Comparison of ENCODE assay signal across 8 mouse cellular contexts in the genomic region with DNA sequence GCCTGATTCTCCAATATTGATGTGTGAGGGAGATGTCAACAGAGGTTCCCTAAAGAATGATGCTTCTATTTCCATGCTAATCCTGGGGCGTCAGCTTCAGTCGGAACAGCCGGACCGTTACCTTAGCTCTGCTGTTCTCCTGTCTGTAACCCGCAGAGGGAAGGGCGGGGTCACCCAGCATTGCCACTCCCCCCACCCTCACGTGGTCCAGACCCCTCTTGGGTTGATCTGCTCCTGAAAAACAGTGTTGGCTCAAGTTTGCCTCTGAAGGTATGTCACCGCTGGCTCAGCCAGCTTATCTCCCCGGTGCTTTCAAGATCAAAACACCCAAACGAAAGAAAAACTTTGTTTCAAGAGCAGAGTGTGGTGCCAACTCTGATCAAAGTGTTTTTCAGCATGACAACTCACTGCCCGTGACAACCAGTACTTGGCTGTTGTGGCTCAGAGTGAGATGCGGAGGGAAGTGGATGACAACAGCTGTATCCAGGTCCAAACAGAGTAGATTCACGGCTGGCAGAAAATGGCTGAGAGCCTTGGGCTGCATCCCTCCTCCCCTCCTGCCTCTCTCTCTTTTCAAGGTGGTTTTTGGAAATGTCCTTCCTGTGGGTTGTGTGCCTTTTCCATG.
A peak's percentile ranks its signal among the peaks of the same experiment; 100 is the strongest.
DNase-seq lines count a peak whose midpoint lies in the region; ATAC-seq and TF ChIP-seq lines count a peak whose summit lies in the region.

No protein-coding gene starts in this region.

- no peak for DNase-seq in heart, adult 11 months
- DNase-seq in embryonic facial prominence, embryonic 11.5 days (ENCODE audit: low spot score): peak; percentile 58
- DNase-seq in kidney, postnatal 0 days (ENCODE audit: low spot score): no peak
- no peak for DNase-seq in left cerebral cortex, adult 9 months (ENCODE audit: low spot score in 2 of 2)
- no peak for DNase-seq in frontal cortex, postnatal 14 days (ENCODE audit: low spot score in 2 of 2)

- 10% methylated on average over 13 of the region's 13 CpGs for WGBS in heart, embryonic 16.5 days
- 9% methylated on average over 13 of the region's 13 CpGs for WGBS in embryonic facial prominence, embryonic 11.5 days
- 17% methylated on average over 13 of the region's 13 CpGs for WGBS in kidney, postnatal 0 days
- 13% methylated on average over 13 of the region's 13 CpGs for WGBS in stomach, embryonic 16.5 days

- H3K4me1 ChIP-seq in heart, embryonic 16.5 days (ENCODE audit: control insufficient read depth, insufficient read depth, low read length): peaks cover 39% of the 10 kb centered on the region
- H3K4me1 ChIP-seq in embryonic facial prominence, embryonic 11.5 days (ENCODE audit: control insufficient read depth, insufficient read depth, low read length): peaks cover 18% of the 10 kb centered on the region
- H3K4me1 ChIP-seq in kidney, postnatal 0 days (replicated peaks; ENCODE audit: insufficient read depth, low read length): peaks cover 14% of the 10 kb centered on the region
- H3K4me1 ChIP-seq in stomach, embryonic 16.5 days (ENCODE audit: control insufficient read depth, insufficient read depth, low read length): peaks cover 14% of the 10 kb centered on the region

- no peak overlapping the region for H3K9ac ChIP-seq in heart, embryonic 16.5 days (ENCODE audit: low read length)
- no peak overlapping the region for H3K9ac ChIP-seq in embryonic facial prominence, embryonic 11.5 days (replicated peaks; ENCODE audit: low read length)
- no peak overlapping the region for H3K9ac ChIP-seq in kidney, postnatal 0 days (ENCODE audit: low read depth, low read length)
- H3K9ac ChIP-seq in stomach, embryonic 16.5 days (ENCODE audit: low read length): no peak overlapping the region

- ATAC-seq in heart, embryonic 16.5 days (replicated peaks; ENCODE audit: extremely low read depth, insufficient read depth, low FRiP score): no peak
- ATAC-seq in embryonic facial prominence, embryonic 11.5 days (replicated peaks; ENCODE audit: insufficient number of reproducible peaks, low FRiP score, low TSS enrichment, low read depth): no peak
- ATAC-seq in kidney, postnatal 0 days (replicated peaks; ENCODE audit: low FRiP score, low read depth): no peak
- peak; percentile 23 for ATAC-seq in megakaryocyte, adult 5-6 weeks (ENCODE audit: poor library complexity, severe bottlenecking)
- ATAC-seq in stomach, embryonic 16.5 days (ENCODE audit: insufficient read depth, low FRiP score): no peak

- peak overlapping the region; percentile 42 for H3K4me2 ChIP-seq in heart, embryonic 16.5 days (ENCODE audit: low read depth, low read length)
- H3K4me2 ChIP-seq in embryonic facial prominence, embryonic 11.5 days (ENCODE audit: low read depth, low read length): peak overlapping the region; percentile 19; the same call in 1 of the 2 replicates
- H3K4me2 ChIP-seq in kidney, postnatal 0 days (ENCODE audit: low read length): peak overlapping the region; percentile 34
- peak overlapping the region; percentile 28; the same call in 1 of the 2 replicates for H3K4me2 ChIP-seq in stomach, embryonic 16.5 days (ENCODE audit: low read depth, low read length)

- H3K9me3 ChIP-seq in heart, embryonic 16.5 days (replicated peaks; ENCODE audit: control insufficient read depth, low read length): no peaks in the 10 kb centered on the region
- no peaks in the 10 kb centered on the region for H3K9me3 ChIP-seq in embryonic facial prominence, embryonic 11.5 days (replicated peaks; ENCODE audit: control insufficient read depth, low read length)
- no peaks in the 10 kb centered on the region for H3K9me3 ChIP-seq in kidney, postnatal 0 days (replicated peaks; ENCODE audit: low read length)
- no peaks in the 10 kb centered on the region for H3K9me3 ChIP-seq in stomach, embryonic 16.5 days (replicated peaks; ENCODE audit: control insufficient read depth, low read length)

- no peak for TF ChIP-seq CTCF in kidney, postnatal 0 days (IDR thresholded peaks at IDR 0.05; ENCODE audit: low read depth)

- no peak overlapping the region for H3K27ac ChIP-seq in heart, embryonic 16.5 days (ENCODE audit: low read length)
- H3K27ac ChIP-seq in embryonic facial prominence, embryonic 11.5 days (replicated peaks; ENCODE audit: low read depth, low read length): no peak overlapping the region
- no peak overlapping the region for H3K27ac ChIP-seq in kidney, postnatal 0 days
- H3K27ac ChIP-seq in stomach, embryonic 16.5 days (ENCODE audit: low read length): no peak overlapping the region

- H3K36me3 ChIP-seq in heart, embryonic 16.5 days (ENCODE audit: control insufficient read depth, insufficient read depth): no peaks in the 10 kb centered on the region
- no peaks in the 10 kb centered on the region for H3K36me3 ChIP-seq in embryonic facial prominence, embryonic 11.5 days (replicated peaks; ENCODE audit: control insufficient read depth, insufficient read depth, low read depth, low read length)
- H3K36me3 ChIP-seq in kidney, postnatal 0 days (ENCODE audit: insufficient read depth, low read length): no peaks in the 10 kb centered on the region
- H3K36me3 ChIP-seq in stomach, embryonic 16.5 days (ENCODE audit: control insufficient read depth, insufficient read depth, low read length): no peaks in the 10 kb centered on the region

- 0 out of 2 replicates have a peak overlapping the region, but pooled peaks have one; percentile 11 for H3K4me3 ChIP-seq in heart, embryonic 16.5 days (ENCODE audit: low read length)
- peak overlapping the region; percentile 3; the same call in 1 of the 2 replicates for H3K4me3 ChIP-seq in embryonic facial prominence, embryonic 11.5 days (ENCODE audit: low read depth, low read length)
- H3K4me3 ChIP-seq in kidney, postnatal 0 days (replicated peaks; ENCODE audit: low read depth, low read length): peak overlapping the region; percentile 8; the same call in 1 of the 2 replicates
- H3K4me3 ChIP-seq in stomach, embryonic 16.5 days (replicated peaks; ENCODE audit: low read length): no peak overlapping the region

- no peaks in the 10 kb centered on the region; the same call in 1 of the 2 replicates for H3K27me3 ChIP-seq in heart, embryonic 16.5 days (ENCODE audit: control insufficient read depth, insufficient read depth, low read length)
- peaks cover 21% of the 10 kb centered on the region for H3K27me3 ChIP-seq in embryonic facial prominence, embryonic 11.5 days (ENCODE audit: control insufficient read depth, insufficient read depth, low read length)
- H3K27me3 ChIP-seq in kidney, postnatal 0 days (ENCODE audit: insufficient read depth, low read length): peaks cover 19% of the 10 kb centered on the region; the same call in 1 of the 2 replicates
- peaks cover 27% of the 10 kb centered on the region for H3K27me3 ChIP-seq in stomach, embryonic 16.5 days (ENCODE audit: control insufficient read depth, insufficient read depth, low read length)
